Mouse (Mus musculus) heart, embryonic 14.5 days (tissue): ENCODE data around the gene Gm45618. TPM values are rescaled to one million over a fixed set of nuclear protein-coding genes. Genes with fewer than 3 reads are reported as not detected.
"Not testable (repeated sequence)": the region's sequence is repeated elsewhere in the genome, so short reads cannot be mapped to it uniquely, and the experiment has no call there.

Source experiments
- ATAC-seq: fragments of 200-750 bp; cut with Nextera tagmentation; 2 replicates; pipeline ENCODE4 v1.8.0; 2017; ENCODE audit warnings: low read depth, moderate TSS enrichment; ENCODE audit not compliant: insufficient number of reproducible peaks, insufficient read depth, low FRiP score
- H3K27ac ChIP-seq, 2 experiments: fragments of 200-500 bp in 1 of 2; fragments of 300-500 bp in 1 of 2; sonication (generic) in 1 of 2; replicated peaks in 1 of 2; 2 replicates each; pipeline ENCODE4 v1.5.1; 2012 to 2014; ENCODE audit warnings: low read depth in 2 of 2, low read length in 2 of 2, control low read depth in 1 of 2, mild to moderate bottlenecking in 1 of 2, mixed read lengths in 1 of 2; ENCODE audit not compliant: control insufficient read depth in 1 of 2, insufficient read depth in 1 of 2
- H3K27me3 ChIP-seq: fragments of 300-500 bp; sonication (generic); 2 replicates; pipeline ENCODE4 v1.6.1; 2014; ENCODE audit warnings: mild to moderate bottlenecking, low read length, control low read depth; ENCODE audit not compliant: control insufficient read depth, insufficient read depth
- H3K36me3 ChIP-seq: fragments of 300-500 bp; sonication (generic); 2 replicates; pipeline ENCODE4 v1.6.1; 2014; ENCODE audit warnings: mild to moderate bottlenecking, control low read depth, low read length, mixed read lengths; ENCODE audit not compliant: control insufficient read depth, insufficient read depth
- H3K4me1 ChIP-seq, 2 experiments: fragments of 200-500 bp in 1 of 2; fragments of 300-500 bp in 1 of 2; sonication (generic) in 1 of 2; 2 replicates each; pipeline ENCODE4 v1.6.1; 2012 to 2014; ENCODE audit warnings: low read length in 2 of 2, control low read depth in 1 of 2, mixed read lengths in 1 of 2; ENCODE audit not compliant: control insufficient read depth in 2 of 2, insufficient read depth in 2 of 2
- H3K4me2 ChIP-seq: fragments of 300-500 bp; sonication (generic); 2 replicates; pipeline ENCODE4 v1.6.1; 2014; ENCODE audit warnings: mild to moderate bottlenecking, low read length
- H3K4me3 ChIP-seq, 2 experiments: fragments of 200-500 bp in 1 of 2; fragments of 300-500 bp in 1 of 2; sonication (generic) in 1 of 2; 2 replicates each; pipeline ENCODE4 v1.5.1; 2012 to 2014; ENCODE audit warnings: low read length in 2 of 2, mild to moderate bottlenecking in 2 of 2, control low read depth in 1 of 2, low read depth in 1 of 2, moderate library complexity in 1 of 2; ENCODE audit not compliant: control insufficient read depth in 1 of 2, insufficient read depth in 1 of 2
- H3K9ac ChIP-seq: fragments of 300-500 bp; sonication (generic); 2 replicates; pipeline ENCODE4 v1.6.1; 2014; ENCODE audit warnings: mild to moderate bottlenecking, low read length
- H3K9me3 ChIP-seq: fragments of 300-500 bp; sonication (generic); 2 replicates; pipeline ENCODE4 v1.6.1; 2016; ENCODE audit warnings: low read length, control low read depth; ENCODE audit not compliant: control insufficient read depth
- WGBS: fragments of 180-500 bp; shearing (Covaris S2); extraction: QIAGEN DNeasy Blood & Tissue Kit; methylation state at CpG from one replicate; pipeline ENCODE4 v1.1.7; 2014; 5-methylcytosine and 5-hydroxymethylcytosine counted together
- polyA plus RNA-seq: library from polyadenylated mRNA; unstranded; fragments of >200 nt; fragmentation: Nextera tagmentation; extraction: Ambion mirVana; gene quantifications from 2 replicates; pipeline ENCODE4 v1.2.1, GENCODE M21; 2014

Gm45618 gene
- polyA plus RNA-seq, 1 experiment from 2014 or later, result not detected

DNA sequence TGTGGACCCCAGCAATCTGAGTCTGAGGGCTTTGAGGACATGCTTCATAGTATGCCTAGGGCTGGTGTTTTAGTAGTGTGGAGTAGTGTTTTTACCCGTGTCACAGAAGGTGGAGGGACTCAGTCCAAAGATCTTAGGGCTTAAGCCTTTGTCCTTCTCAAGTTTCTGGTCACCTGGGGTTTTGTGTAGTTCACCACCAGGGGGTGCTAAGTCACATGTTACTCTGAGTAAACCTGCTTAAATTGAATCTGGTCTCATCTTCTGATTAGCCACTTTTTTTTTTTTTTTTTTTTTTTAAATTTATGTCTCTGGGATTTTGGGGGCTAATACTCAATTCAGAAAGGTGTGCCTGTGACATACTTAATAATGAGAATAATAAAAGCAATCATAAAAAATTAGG lies 25.5 kb upstream of the Gm45618 start:
- Histone ChIP-seq H3K27ac (no peak overlapping the region), H3K4me2 (no peak overlapping the region), H3K4me1 (no peaks in the 10 kb centered on the region; a peak in 1 of 4 replicates), H3K9ac (no peak overlapping the region), H3K36me3 (no peaks in the 10 kb centered on the region), H3K4me3 (no peak overlapping the region), H3K27me3 (0 out of 2 replicates have a peak, but pooled peaks cover 5% of the 10 kb centered on the region), H3K9me3 (no peaks in the 10 kb centered on the region)
- no peak for ATAC-seq
- 0% methylated on average over 1 of the region's 1 CpGs for whole genome bisulfite sequencing

GRCm38 (mm10) chr7:142145413-142145940 lies 24.9 kb upstream of the Gm45618 start:
- Histone ChIP-seq H3K27me3 (0 out of 2 replicates have a peak, but pooled peaks cover 5% of the 10 kb centered on the region), H3K4me3 (no peak overlapping the region), H3K9me3 (no peaks in the 10 kb centered on the region), H3K4me1 (peaks cover 0 to 2% of the 10 kb centered on the region in 2 experiments; a peak in 1 of 4 replicates), H3K9ac (no peak overlapping the region), H3K36me3 (no peaks in the 10 kb centered on the region), H3K27ac (no peak overlapping the region), H3K4me2 (no peak overlapping the region)
- 33% methylated on average over 4 of the region's 4 CpGs for WGBS
- no peak for ATAC-seq

GRCm38 (mm10) chr7:142144507-142144906 lies 24.0 kb upstream of the Gm45618 start, which contains the start of gene Gm45337:
TSS of gene Gm45337 (minus strand) at chr7:142144607.
- Histone ChIP-seq H3K36me3 (no peaks in the 10 kb centered on the region), H3K4me1 (peaks cover 0 to 2% of the 10 kb centered on the region in 2 experiments; a peak in 1 of 4 replicates), H3K9ac (no peak within 1 kb of the TSS), H3K9me3 (no peaks in the 10 kb centered on the region), H3K4me2 (no peak within 1 kb of the TSS), H3K4me3 (no peak within 1 kb of the TSS), H3K27ac (no peak within 1 kb of the TSS), H3K27me3 (0 out of 2 replicates have a peak, but pooled peaks cover 5% of the 10 kb centered on the region)
- 57% methylated on average over 1 of the region's 1 CpGs for WGBS
- no peak for ATAC-seq

DNA sequence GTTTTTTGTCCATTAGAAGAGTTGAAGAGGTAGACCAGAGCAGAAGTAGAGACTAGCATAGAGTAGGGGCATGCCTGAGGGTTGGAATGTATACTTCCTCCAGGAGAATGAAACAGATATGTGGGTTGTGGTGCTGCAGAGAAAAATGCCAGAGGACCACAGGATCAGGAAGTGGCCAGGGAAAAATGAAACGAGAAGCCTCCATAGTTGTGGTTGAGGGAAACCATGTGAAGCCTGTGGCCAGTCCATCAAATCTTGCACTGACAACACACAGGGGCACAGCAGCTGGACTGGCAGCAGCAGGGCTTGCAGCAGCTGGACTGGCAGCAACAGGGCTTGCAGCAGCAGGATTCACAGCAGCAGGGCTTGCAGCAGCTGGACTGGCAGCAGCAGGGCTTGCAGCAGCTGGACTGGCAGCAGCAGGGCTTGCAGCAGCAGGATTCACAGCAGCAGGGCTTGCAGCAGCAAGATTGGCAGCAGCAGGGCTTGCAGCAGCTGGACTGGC lies 23.0 kb upstream of the Gm45618 start:
- H3K27me3 ChIP-seq, H3K4me2 ChIP-seq, H3K27ac ChIP-seq, H3K4me1 ChIP-seq, H3K36me3 ChIP-seq, H3K4me3 ChIP-seq, H3K9ac ChIP-seq, ATAC-seq, H3K9me3 ChIP-seq: not testable (repeated sequence)
- 23% methylated on average over 1 of the region's 1 CpGs for WGBS

DNA sequence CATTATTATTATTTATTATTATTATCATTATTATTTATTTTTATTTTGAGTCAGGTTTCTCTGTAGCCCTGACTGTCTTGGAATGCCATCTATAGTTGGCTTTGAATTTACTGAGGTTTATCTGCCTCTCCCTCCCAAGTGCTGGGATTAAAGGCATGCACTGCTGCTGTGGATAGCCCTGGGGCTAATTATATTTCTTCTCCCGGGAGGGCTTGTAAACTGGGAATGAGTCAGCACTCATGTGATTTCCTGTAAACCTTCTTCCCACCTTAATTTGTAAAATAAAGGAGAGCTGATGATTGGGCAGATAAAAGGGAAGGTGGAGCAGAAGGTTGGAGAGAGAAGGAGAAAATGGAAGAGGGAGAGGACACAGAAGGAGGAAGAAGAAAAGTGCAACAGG lies 20.2 kb upstream of the Gm45618 start:
- no peak overlapping the region for H3K9ac ChIP-seq
- no peak overlapping the region for H3K27ac ChIP-seq
- 8% methylated on average over 1 of the region's 1 CpGs for WGBS
- no peak for ATAC-seq
- H3K4me2 ChIP-seq, result no peak overlapping the region
- no peaks in the 10 kb centered on the region for H3K9me3 ChIP-seq
- H3K27me3 ChIP-seq, result 0 out of 2 replicates have a peak, but pooled peaks cover 5% of the 10 kb centered on the region
- H3K4me1 ChIP-seq, result peaks cover 0 to 2% of the 10 kb centered on the region in 2 experiments; a peak in 1 of 4 replicates
- no peak overlapping the region for H3K4me3 ChIP-seq
- no peaks in the 10 kb centered on the region for H3K36me3 ChIP-seq

GRCm38 (mm10) chr7:142135934-142136333 lies 15.4 kb upstream of the Gm45618 start, which contains the start of gene Gm39115:
TSS of gene Gm39115 (minus strand) at chr7:142136034.
- not testable (repeated sequence) for H3K4me3 ChIP-seq, H3K9ac ChIP-seq, H3K4me1 ChIP-seq, ATAC-seq, H3K36me3 ChIP-seq, H3K27me3 ChIP-seq, H3K4me2 ChIP-seq, H3K27ac ChIP-seq, H3K9me3 ChIP-seq
- WGBS, result 53% methylated on average over 2 of the region's 2 CpGs

GRCm38 (mm10) chr7:142134206-142134995 lies 13.9 kb upstream of the Gm45618 start:
- Histone ChIP-seq H3K9ac (no peak overlapping the region), H3K27ac (no peak overlapping the region), H3K4me3 (no peak overlapping the region), H3K4me1 (no peaks in the 10 kb centered on the region), H3K4me2 (no peak overlapping the region), H3K9me3 (no peaks in the 10 kb centered on the region), H3K27me3 (0 out of 2 replicates have a peak, but pooled peaks cover 6% of the 10 kb centered on the region), H3K36me3 (no peaks in the 10 kb centered on the region)
- WGBS, result 43% methylated on average over 4 of the region's 4 CpGs
- no peak for ATAC-seq
